Mouse (Mus musculus) heart, adult 18-20 months (tissue): ENCODE measurements around the gene Usp18. TPM values are rescaled to one million over a fixed set of nuclear protein-coding genes. Genes with fewer than 3 reads are reported as not detected.
A peak's percentile ranks its signal among the peaks of the same experiment; 100 is the strongest.

ENCODE experiments used
- DNase-seq, 2 experiments: peaks; one replicate each; pipeline ENCODE4 v3.0.0; 2021 to 2022; ENCODE audit warnings: mixed read lengths in 1 of 2
- total RNA-seq, 2 experiments: library from RNA; stranded (reverse); gene quantifications; 2 replicates each; pipeline ENCODE4 v1.2.3; 2021

The Usp18 gene
- total RNA-seq, 2 experiments from 2014 or later: 1.3 to 1.7 TPM

- no peak for DNase-seq
These were observed 20.7 kb upstream of the Usp18 start for GRCm38 (mm10) chr6:121224993-121225392.

GRCm38 (mm10) chr6:121226043-121226442 lies 19.7 kb upstream of the Usp18 start:
- DNase-seq: no peak

- no peak for DNase-seq
These were observed 19.0 kb upstream of the Usp18 start for GRCm38 (mm10) chr6:121226744-121227143.

GRCm38 (mm10) chr6:121228421-121228820 lies 17.3 kb upstream of the Usp18 start:
- no peak for DNase-seq

GRCm38 (mm10) chr6:121232652-121233051 lies 13.1 kb upstream of the Usp18 start:
- no peak for DNase-seq

- DNase-seq: no peak
These were observed 9.3 kb upstream of the Usp18 start for GRCm38 (mm10) chr6:121236386-121236785.

- no peak for DNase-seq
These were observed 7.5 kb upstream of the Usp18 start for GRCm38 (mm10) chr6:121238209-121238608.

DNA sequence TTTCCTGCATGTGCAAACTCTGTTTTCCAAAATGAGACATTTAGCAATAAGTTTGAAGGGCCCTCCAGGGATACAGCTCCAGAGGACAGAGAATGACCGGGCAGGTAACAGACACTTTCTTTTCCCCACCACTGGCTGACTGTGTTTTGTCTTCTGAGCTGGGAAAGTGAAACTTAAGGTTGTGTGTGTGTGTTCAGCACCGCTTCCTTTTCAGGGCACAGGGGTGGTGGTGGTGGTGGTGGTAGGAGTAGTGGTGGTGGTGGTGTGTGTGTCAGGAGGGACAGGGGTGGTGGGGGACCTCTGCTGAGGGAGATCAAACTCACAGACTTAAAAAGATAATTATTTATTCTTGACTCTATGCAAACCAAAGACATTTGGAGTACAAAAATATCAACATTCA lies 3.9 kb upstream of the Usp18 start:
- no peak for DNase-seq

DNA sequence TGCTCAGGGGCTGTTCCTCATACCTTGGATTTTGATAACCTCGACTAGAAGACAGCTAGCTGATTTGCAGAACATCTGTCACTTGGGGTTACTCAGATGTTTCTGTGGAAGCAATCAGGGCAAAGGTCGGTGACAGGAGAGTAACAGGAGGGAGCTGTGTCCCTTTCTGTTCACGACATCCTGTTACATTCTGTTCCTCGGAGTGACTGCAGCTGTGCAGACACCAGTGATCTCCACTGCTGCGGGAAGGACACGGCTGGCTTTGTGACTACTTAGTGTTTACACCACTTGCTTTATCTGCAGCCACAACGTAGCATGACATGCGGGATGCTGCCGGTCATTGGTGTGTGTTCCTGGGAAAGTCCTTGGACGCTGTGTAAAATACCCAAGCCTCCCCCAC lies 2.5 kb upstream of the Usp18 start:
- no peak for DNase-seq

DNA sequence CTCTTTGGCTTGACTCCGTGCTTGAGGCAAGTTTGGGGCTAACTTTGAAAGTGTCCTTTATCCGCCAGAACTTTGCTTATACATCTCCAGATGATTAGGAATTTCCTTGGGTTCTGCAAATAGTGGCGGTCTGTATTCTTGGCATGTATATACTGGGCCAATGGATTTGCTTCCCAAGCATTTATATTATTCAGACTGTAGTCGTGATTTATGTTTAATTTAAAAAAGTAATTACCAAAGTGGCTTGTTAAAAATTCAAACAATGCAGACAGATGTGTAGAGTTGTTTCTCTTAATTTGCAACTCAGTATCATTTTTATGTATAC lies 293 bp downstream of the Usp18 start:
- no peak for DNase-seq

DNA sequence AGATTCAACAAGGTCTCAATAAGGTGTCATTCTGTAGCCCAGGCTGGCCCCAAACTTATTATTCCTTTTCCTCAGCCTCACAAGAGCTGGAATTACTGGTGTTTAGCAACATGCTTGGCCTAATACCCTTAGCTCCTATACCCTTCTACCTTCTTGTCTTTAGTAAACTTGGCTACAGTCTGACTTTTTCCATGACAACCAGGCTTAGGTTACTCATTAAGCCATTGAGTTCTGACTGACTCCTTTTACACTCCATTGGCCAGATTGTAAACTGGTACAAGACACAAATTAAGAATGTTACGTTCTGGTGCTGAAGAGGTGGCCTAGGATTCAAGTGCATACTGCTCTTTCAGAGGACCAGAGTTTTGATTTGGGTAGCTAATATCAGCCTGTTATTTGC lies 4.7 kb downstream of the Usp18 start:
- no peak for DNase-seq

DNA sequence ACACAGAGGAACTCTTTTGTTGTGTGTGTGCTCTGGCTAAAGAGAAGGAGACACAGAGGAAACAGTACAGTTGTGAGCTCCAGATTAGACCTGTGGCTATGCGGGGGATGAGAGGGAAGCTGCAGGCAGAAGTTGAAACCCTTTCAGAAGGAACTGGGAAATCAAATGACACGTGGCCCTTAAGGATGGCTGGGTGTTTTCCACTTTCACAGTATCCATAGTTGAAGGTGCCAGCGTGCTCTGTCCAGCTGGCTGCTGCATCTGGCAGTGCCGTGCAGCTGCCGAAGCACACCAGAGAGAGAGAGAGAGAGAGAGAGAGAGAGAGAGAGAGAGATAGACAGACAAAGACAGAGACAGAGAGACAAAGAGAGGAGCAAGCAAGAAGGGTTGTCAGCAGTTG lies 5.5 kb downstream of the Usp18 start:
- peak in 1 of 2 experiments; percentile 25 for DNase-seq

- peak; percentile 56 to 85 for DNase-seq
These were observed 14.8 kb downstream of the Usp18 start for GRCm38 (mm10) chr6:121260548-121260947.

DNA sequence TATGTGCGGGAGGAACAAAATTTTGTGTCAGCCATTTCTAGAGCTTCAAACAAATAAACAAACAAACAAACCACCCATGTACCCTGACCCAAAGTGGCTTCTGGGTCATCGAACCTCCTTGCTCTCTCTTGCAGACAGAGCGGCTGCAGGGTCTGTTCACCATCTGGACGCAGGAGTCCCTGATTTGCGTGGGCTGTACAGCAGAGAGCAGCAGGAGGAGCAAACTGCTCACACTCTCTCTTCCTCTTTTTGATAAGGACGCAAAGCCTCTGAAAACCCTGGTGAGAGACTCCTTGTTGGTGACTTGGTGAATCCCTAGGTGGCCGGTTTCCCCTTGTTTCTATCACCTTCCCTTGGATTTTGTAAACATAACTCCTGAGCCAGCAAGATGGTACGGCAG lies 15.5 kb downstream of the Usp18 start:
- DNase-seq: no peak

- no peak for DNase-seq
These were observed 16.3 kb downstream of the Usp18 start for GRCm38 (mm10) chr6:121262004-121262403.

DNA sequence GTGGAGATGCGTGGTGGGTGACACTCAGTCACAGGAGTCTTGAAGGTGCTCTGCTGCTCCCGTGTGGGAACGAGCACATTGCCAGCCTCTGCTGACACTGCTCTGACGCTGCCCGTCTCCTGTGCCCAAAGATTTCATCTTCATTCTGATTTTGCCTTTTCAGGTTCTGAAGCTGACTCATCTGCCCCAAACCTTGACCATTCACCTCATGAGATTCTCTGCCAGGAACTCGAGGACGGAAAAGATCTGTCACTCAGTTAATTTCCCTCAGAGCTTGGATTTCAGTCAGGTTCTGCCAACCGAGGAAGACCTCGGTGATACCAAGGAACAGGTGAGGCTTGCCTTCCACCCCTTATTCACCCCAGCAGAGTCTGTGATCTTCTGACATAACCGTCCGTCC lies 16.8 kb downstream of the Usp18 start:
- DNase-seq: no peak

GRCm38 (mm10) chr6:121270156-121270555 lies 24.4 kb downstream of the Usp18 start:
- DNase-seq: no peak

DNA sequence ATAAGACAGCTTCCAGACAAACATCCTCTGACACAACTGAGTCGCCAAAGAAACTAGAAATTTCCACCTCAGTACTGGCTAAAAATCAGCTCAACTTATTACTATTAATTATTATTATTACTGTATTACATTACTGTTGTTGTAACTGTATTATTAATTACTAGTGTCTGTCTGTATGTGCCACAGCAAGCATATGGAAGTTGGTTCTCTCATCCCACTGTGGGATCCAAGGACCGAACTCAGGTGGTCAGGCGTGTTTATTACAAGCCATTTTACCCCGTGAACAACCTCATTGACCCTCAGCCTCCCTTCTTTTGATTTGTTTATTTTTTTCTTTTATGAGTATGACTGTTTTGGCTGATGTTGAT lies 26.0 kb downstream of the Usp18 start:
- DNase-seq: no peak

- peak; percentile 86 to 94 for DNase-seq
These were observed 26.5 kb downstream of the Usp18 start for GRCm38 (mm10) chr6:121272075-121272800.

DNA sequence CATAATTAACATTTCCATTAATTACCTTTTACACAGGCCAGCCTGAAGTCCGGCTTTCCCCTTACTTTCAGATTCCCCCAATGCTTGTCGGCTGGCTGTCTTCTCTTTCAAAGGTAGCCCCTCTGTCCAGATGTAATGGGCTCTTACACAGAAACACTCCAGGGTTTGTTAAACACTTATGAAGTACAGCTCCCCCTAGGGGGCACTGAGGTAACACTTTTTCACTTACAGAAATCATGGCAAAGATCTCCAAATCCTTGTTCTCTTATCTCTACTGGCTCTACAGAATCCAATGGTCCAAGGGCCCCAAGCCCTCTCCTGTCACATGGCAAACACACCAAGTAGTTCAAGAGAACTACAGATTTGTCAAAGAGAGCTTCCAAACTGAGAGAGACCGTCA lies 28.6 kb downstream of the Usp18 start:
- peak in 1 of 2 experiments; percentile 36 for DNase-seq

DNA sequence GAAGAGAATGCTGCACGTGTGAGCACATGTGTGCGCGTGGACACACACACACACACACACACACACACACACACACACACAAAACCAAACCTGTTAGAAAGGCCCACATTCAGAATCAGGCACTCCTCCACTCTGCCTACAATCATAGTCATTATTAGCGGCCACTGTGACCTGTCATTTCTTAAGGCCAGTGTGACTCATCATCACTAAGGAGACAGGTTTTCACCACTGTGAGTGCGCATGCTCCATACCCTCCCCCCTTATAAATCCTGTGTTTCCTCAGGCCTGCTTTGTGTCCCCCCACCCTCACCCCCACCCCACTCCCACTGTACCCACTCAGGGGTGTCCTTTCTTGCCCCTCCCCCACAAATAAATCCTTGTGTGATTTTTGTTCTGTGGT lies 38.4 kb downstream of the Usp18 start:
- no peak for DNase-seq

DNA sequence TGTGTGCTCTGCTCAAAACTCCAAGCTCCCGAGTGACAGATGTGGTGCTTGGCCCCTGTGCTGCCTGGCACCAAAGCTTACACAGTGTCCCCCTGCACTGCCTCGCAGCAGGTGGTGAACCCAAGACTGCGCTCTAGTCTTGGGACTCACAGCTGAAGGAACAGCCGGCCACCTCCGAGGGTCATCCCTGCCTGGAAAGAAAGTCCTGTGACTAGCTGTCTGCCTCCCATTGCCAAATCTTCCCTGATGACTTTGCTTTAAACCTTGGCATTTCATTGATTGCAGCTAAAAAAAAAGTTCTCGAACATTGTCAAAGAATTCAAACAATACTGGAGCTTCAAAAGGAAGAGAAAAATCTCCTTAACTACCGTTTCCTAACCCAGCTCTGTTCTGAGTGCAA lies 53.6 kb downstream of the Usp18 start:
- DNase-seq: no peak

- DNase-seq: peak in 1 of 2 experiments; percentile 7
These were observed 54.2 kb downstream of the Usp18 start, which contains the start of gene Slc6a13 for GRCm38 (mm10) chr6:121299954-121300353. Slc6a13 (plus strand) TSS chr6:121300227.

DNA sequence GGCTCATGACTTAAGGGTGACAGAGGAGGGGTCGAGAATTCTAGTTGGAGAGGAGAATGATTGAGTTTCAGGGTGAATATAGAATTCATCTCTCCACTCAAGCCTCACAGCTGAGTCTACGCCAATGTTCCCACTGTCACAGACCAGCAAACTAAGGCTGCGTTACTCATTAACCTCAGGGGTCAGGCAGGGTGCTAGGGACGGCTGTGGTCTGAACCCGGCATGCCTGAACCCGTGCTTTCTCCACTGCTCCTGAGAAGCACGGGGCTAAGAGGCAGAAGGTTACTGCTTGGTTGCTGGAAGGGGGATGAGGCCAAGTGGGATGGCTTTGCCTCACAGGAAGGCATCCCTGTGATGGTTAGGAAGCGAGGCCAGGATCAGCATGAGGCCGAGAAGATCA lies 54.8 kb downstream of the Usp18 start:
- DNase-seq: no peak
